Mouse (Mus musculus) heart, postnatal 0 days (tissue): ENCODE measurements around the gene Slc12a9.

Experiments
- CTCF ChIP-seq: IDR thresholded peaks from 2 replicates; pipeline ENCODE4 v1.5.1; 2016; ENCODE audit warnings: antibody characterized with exemption, control low read depth, low read depth
- EP300 ChIP-seq: IDR thresholded peaks from 2 replicates; pipeline ENCODE4 v1.6.1; 2016; ENCODE audit warnings: antibody characterized with exemption, low read depth

- no peak for TF ChIP-seq CTCF
- no peak for TF ChIP-seq EP300
These were observed 13.6 kb upstream of the Slc12a9 start for GRCm38 (mm10) chr5:137346983-137347382.
